Mouse (Mus musculus) CH12.LX (cell line): ENCODE data around the gene Ebf1. TPM values are rescaled to one million over a fixed set of nuclear protein-coding genes. Genes with fewer than 3 reads are reported as not detected.

Experiments
- DNase-seq: peaks from one replicate; pipeline ENCODE4 v3.0.0-alpha.2; 2013; ENCODE audit errors: extremely low read depth
- H3K27ac ChIP-seq: 2 replicates; pipeline ENCODE4 v1.5.1; 2012; ENCODE audit warnings: low read depth, mild to moderate bottlenecking, control low read depth, moderate library complexity; ENCODE audit not compliant: insufficient read depth
- H3K27me3 ChIP-seq: replicated peaks from 2 replicates; pipeline ENCODE3; 2012; ENCODE audit warnings: inconsistent platforms
- H3K36me3 ChIP-seq, 2 experiments: replicated peaks in 1 of 2; 2 replicates each; pipeline versions ENCODE3 to v1.6.1; 2012; ENCODE audit warnings: inconsistent platforms in 1 of 2, low read length in 1 of 2, mild to moderate bottlenecking in 1 of 2, mixed read lengths in 1 of 2, moderate library complexity in 1 of 2; ENCODE audit not compliant: control insufficient read depth in 1 of 2, insufficient read depth in 1 of 2
- H3K4me1 ChIP-seq, 2 experiments: 2 replicates each; pipeline ENCODE4 v1.6.1; 2012; ENCODE audit warnings: inconsistent platforms in 1 of 2, moderate library complexity in 1 of 2; ENCODE audit not compliant: insufficient read depth in 2 of 2, control insufficient read depth in 1 of 2
- H3K4me2 ChIP-seq: 2 replicates; pipeline ENCODE4 v1.6.1; 2012; ENCODE audit warnings: low read depth, mild to moderate bottlenecking, control low read depth; ENCODE audit not compliant: poor library complexity, insufficient read depth, severe bottlenecking
- H3K4me3 ChIP-seq, 3 experiments: fragments of 150-350 bp in 1 of 3; sonication (generic) in 1 of 3; replicated peaks in 1 of 3; 2 replicates each; pipeline versions ENCODE3 to v1.5.1; 2011 to 2012; ENCODE audit warnings: low read depth in 2 of 3, low read length in 2 of 3, mild to moderate bottlenecking in 2 of 3, moderate library complexity in 2 of 3, control low read depth in 1 of 3, improper control_type of control experiment in 1 of 3, inconsistent platforms in 1 of 3, mixed read lengths in 1 of 3; ENCODE audit not compliant: poor library complexity in 1 of 3
- H3K79me2 ChIP-seq: replicated peaks from 2 replicates; pipeline ENCODE4 v1.6.1; 2012; ENCODE audit warnings: mild to moderate bottlenecking, moderate library complexity; ENCODE audit not compliant: control insufficient read depth, poor library complexity, insufficient read depth, severe bottlenecking; ENCODE audit errors: extremely low read depth
- H3K9ac ChIP-seq: 2 replicates; pipeline ENCODE4 v1.6.1; 2012; ENCODE audit warnings: low read depth, mild to moderate bottlenecking, control low read depth, moderate library complexity; ENCODE audit not compliant: insufficient read depth
- H3K9me3 ChIP-seq: replicated peaks from 2 replicates; pipeline ENCODE3; 2012; ENCODE audit warnings: low read length, inconsistent platforms, mixed read lengths
- BHLHE40 ChIP-seq: IDR thresholded peaks from 2 replicates; pipeline ENCODE4 v1.6.1; 2011; ENCODE audit warnings: mild to moderate bottlenecking, low read depth, low read length, improper control_type of control experiment
- CHD1 ChIP-seq: IDR thresholded peaks from 2 replicates; pipeline ENCODE4 v1.6.1; 2012; ENCODE audit warnings: low read depth, low read length, improper control_type of control experiment, inconsistent platforms
- CHD2 ChIP-seq: IDR thresholded peaks from 2 replicates; pipeline ENCODE4 v1.6.1; 2011; ENCODE audit warnings: low read length, improper control_type of control experiment
- CTCF ChIP-seq, 2 experiments: IDR thresholded peaks in 1 of 2; conservative IDR thresholded peaks in 1 of 2; 2 replicates each; pipeline ENCODE4 v1.5.1; 2011 to 2012; ENCODE audit warnings: low read depth in 2 of 2, low read length in 2 of 2, improper control_type of control experiment in 1 of 2, inconsistent platforms in 1 of 2, mild to moderate bottlenecking in 1 of 2, moderate library complexity in 1 of 2
- ELF1 ChIP-seq: IDR thresholded peaks from 2 replicates; pipeline ENCODE4 v1.6.1; 2014; ENCODE audit warnings: low read depth, mild to moderate bottlenecking, inconsistent platforms, low read length, improper control_type of control experiment
- EP300 ChIP-seq: IDR thresholded peaks from 2 replicates; pipeline ENCODE4 v1.6.1; 2011; ENCODE audit warnings: low read length, improper control_type of control experiment
- ETS1 ChIP-seq: conservative IDR thresholded peaks from 2 replicates; pipeline ENCODE4 v1.6.1; 2012; ENCODE audit warnings: low read depth, mild to moderate bottlenecking, inconsistent platforms, low read length, improper control_type of control experiment, moderate library complexity
- GABPA ChIP-seq: IDR thresholded peaks from 2 replicates; pipeline ENCODE4 v1.6.1; 2012; ENCODE audit warnings: low read depth, low read length, improper control_type of control experiment, inconsistent platforms; ENCODE audit not compliant: insufficient replicate concordance
- IRF4 ChIP-seq: IDR thresholded peaks from 2 replicates; pipeline ENCODE4 v1.6.1; 2014; ENCODE audit warnings: low read depth, mild to moderate bottlenecking, inconsistent platforms, low read length, improper control_type of control experiment
- JUN ChIP-seq: IDR thresholded peaks from 2 replicates; pipeline ENCODE4 v1.6.1; 2011; ENCODE audit warnings: low read depth, mild to moderate bottlenecking, low read length, improper control_type of control experiment, moderate library complexity; ENCODE audit not compliant: insufficient read depth
- KAT2A ChIP-seq: IDR thresholded peaks from 2 replicates; pipeline ENCODE4 v1.6.1; 2012; ENCODE audit warnings: low read length, improper control_type of control experiment, inconsistent platforms; ENCODE audit not compliant: insufficient replicate concordance
- MAFK ChIP-seq: IDR thresholded peaks from 2 replicates; pipeline ENCODE4 v1.6.1; 2011; ENCODE audit warnings: low read length, improper control_type of control experiment; ENCODE audit not compliant: insufficient replicate concordance
- MAX ChIP-seq: IDR thresholded peaks from 2 replicates; pipeline ENCODE4 v1.6.1; 2011; ENCODE audit warnings: low read length, improper control_type of control experiment
- MEF2A ChIP-seq: IDR thresholded peaks from 2 replicates; pipeline ENCODE4 v1.6.1; 2014; ENCODE audit warnings: low read depth, mild to moderate bottlenecking, inconsistent platforms, low read length, improper control_type of control experiment, borderline replicate concordance
- MXI1 ChIP-seq: IDR thresholded peaks from 2 replicates; pipeline ENCODE4 v1.6.1; 2011; ENCODE audit warnings: mild to moderate bottlenecking, low read depth, low read length, improper control_type of control experiment
- MYC ChIP-seq: IDR thresholded peaks from 2 replicates; pipeline ENCODE4 v1.6.1; 2011; ENCODE audit warnings: low read depth, mild to moderate bottlenecking, improper control_type of control experiment, low read length
- NELFE ChIP-seq: IDR thresholded peaks from 2 replicates; pipeline ENCODE4 v1.6.1; 2011; ENCODE audit warnings: low read depth, low read length, improper control_type of control experiment
- NRF1 ChIP-seq: IDR thresholded peaks from 2 replicates; pipeline ENCODE4 v1.6.1; 2014; ENCODE audit warnings: low read depth, mild to moderate bottlenecking, inconsistent platforms, low read length, improper control_type of control experiment, moderate library complexity
- POLR2A ChIP-seq: IDR thresholded peaks from 2 replicates; pipeline ENCODE4 v1.6.1; 2011; ENCODE audit warnings: low read depth, mild to moderate bottlenecking, improper control_type of control experiment, low read length
- POLR2AphosphoS2 ChIP-seq: IDR thresholded peaks from 2 replicates; pipeline ENCODE4 v1.6.1; 2011; ENCODE audit warnings: low read depth, low read length, improper control_type of control experiment
- RAD21 ChIP-seq: IDR thresholded peaks from 2 replicates; pipeline ENCODE4 v1.6.1; 2011; ENCODE audit warnings: low read depth, mild to moderate bottlenecking, low read length, improper control_type of control experiment, moderate library complexity
- RCOR1 ChIP-seq: conservative IDR thresholded peaks from 2 replicates; pipeline ENCODE4 v1.6.1; 2012; ENCODE audit warnings: low read depth, mild to moderate bottlenecking, inconsistent platforms, low read length, improper control_type of control experiment
- SIN3A ChIP-seq: IDR thresholded peaks from 2 replicates; pipeline ENCODE4 v1.6.1; 2012; ENCODE audit warnings: low read length, improper control_type of control experiment, inconsistent platforms
- TBP ChIP-seq: conservative IDR thresholded peaks from 2 replicates; pipeline ENCODE4 v1.6.1; 2011; ENCODE audit warnings: low read depth, low read length, improper control_type of control experiment
- TCF12 ChIP-seq: IDR thresholded peaks from 2 replicates; pipeline ENCODE4 v1.6.1; 2014; ENCODE audit warnings: low read depth, mild to moderate bottlenecking, inconsistent platforms, low read length, improper control_type of control experiment
- UBTF ChIP-seq: IDR thresholded peaks from 2 replicates; pipeline ENCODE4 v1.6.1; 2012; ENCODE audit warnings: low read depth, mild to moderate bottlenecking, inconsistent platforms, low read length, improper control_type of control experiment, moderate library complexity
- USF1 ChIP-seq: IDR thresholded peaks from 2 replicates; pipeline ENCODE4 v1.6.1; 2014; ENCODE audit warnings: low read depth, mild to moderate bottlenecking, inconsistent platforms, low read length, improper control_type of control experiment
- USF2 ChIP-seq: conservative IDR thresholded peaks from 2 replicates; pipeline ENCODE4 v1.6.1; 2011; ENCODE audit warnings: low read depth, low read length, improper control_type of control experiment
- ZC3H11A ChIP-seq: IDR thresholded peaks from 2 replicates; pipeline ENCODE4 v1.6.1; 2012; ENCODE audit warnings: low read depth, mild to moderate bottlenecking, inconsistent platforms, low read length, improper control_type of control experiment
- ZMIZ1 ChIP-seq: IDR thresholded peaks from 2 replicates; pipeline ENCODE4 v1.6.1; 2012; ENCODE audit warnings: low read depth, mild to moderate bottlenecking, inconsistent platforms, low read length, improper control_type of control experiment
- ZNF384 ChIP-seq: IDR thresholded peaks from 2 replicates; pipeline ENCODE4 v1.6.1; 2012; ENCODE audit warnings: low read depth, low read length, improper control_type of control experiment, inconsistent platforms
- dilution Hi-C: fragments of 300-500 bp; cut with MboI; formaldehyde crosslinking; loops from 2 replicates; pipeline ENCODE4 v1.14.3; 2020; ENCODE audit warnings: low sequenced_read_pairs; ENCODE audit not compliant: extremely low pct_unique_long_range_greater_than_20kb, extremely low pct_ligation_motif_present
- in situ Hi-C: fragments of 300-500 bp; cut with MboI; formaldehyde crosslinking; loops from 3 replicates; pipeline ENCODE4 v1.14.3; 2019; ENCODE audit warnings: low sequenced_read_pairs, low pct_ligation_motif_present, low pct_unique_long_range_greater_than_20kb, mixed read lengths
- polyA plus RNA-seq: library from polyadenylated mRNA; unstranded; fragments of >175 nt; gene quantifications from 2 replicates; pipeline ENCODE4 v1.2.1, GENCODE M21; 2012; ENCODE audit warnings: low read depth; ENCODE audit not compliant: insufficient read length
- total RNA-seq, 2 experiments: library from RNA; depleted of rRNA; stranded (reverse); fragments of 300-350 nt in 1 of 2; fragments of >200 nt in 1 of 2; gene quantifications; 2 replicates each; pipeline ENCODE4 v1.2.3; 2012 to 2014

Ebf1 gene
- total and polyA plus RNA-seq, 3 experiments = 37.8 to 60.7 (median 42.8) TPM

DNA sequence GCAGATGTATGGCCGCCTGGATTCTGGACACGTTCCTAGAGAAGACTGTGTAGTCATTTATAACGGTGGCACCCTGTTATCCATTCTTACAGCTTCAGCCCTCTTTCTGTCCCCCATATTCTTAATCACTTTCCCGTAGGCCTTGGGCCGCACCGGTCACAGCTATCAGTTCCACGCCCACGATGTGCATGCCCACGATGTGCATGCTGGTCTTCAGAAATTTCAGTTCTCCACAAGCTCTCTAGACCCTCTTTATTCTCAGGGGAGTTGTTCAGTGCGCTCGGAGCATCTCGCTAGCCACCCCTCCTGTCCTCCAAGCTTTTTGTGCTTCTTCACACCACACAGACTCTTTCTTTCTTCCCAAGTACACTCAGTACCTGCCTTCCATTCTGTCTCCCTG lies 69.3 kb downstream of the Ebf1 start:
- peak overlapping the region; percentile 42 for H3K9ac ChIP-seq
- in situ Hi-C loops = no loop called here
- peaks cover 5 to 39% of the 10 kb centered on the region in 2 experiments for H3K36me3 ChIP-seq
- peak; percentile 58 for DNase-seq
- peak overlapping the region; percentile 86 for H3K4me2 ChIP-seq
- peak overlapping the region; percentile 67 for H3K27ac ChIP-seq
- TF ChIP-seq CTCF (conservative IDR thresholded peaks at IDR 0.05 in 1 of 2, IDR thresholded peaks at IDR 0.05 in 1 of 2; ENCODE audit: low read depth in 2 of 2, low read length in 2 of 2) = no peak
- no peak; the same call in 1 of the 2 replicates for TF ChIP-seq RAD21
- peak; percentile 20; the same call in 1 of the 2 replicates for TF ChIP-seq MXI1
- TF ChIP-seq ELF1 = no peak
- TF ChIP-seq JUN = no peak
- peak; percentile 25; the same call in 1 of the 2 replicates for TF ChIP-seq ZMIZ1
- no peak for TF ChIP-seq USF2
- no peak for TF ChIP-seq UBTF
- no peak; the same call in none of the 2 replicates for TF ChIP-seq BHLHE40
- TF ChIP-seq MYC = peak; percentile 82
- TF ChIP-seq CHD2 = 0 out of 2 replicates have a peak, but pooled peaks have one; percentile 7
- no peak for TF ChIP-seq ETS1
- peak; percentile 23; the same call in 1 of the 2 replicates for TF ChIP-seq MEF2A
- TF ChIP-seq MAX = no peak; the same call in 1 of the 2 replicates
- TF ChIP-seq TCF12 = 0 out of 2 replicates have a peak, but pooled peaks have one; percentile 31
- peak; percentile 33 for TF ChIP-seq EP300
- TF ChIP-seq RCOR1 = 0 out of 2 replicates have a peak, but pooled peaks have one; percentile 18
- no peak for TF ChIP-seq NELFE
- dilution Hi-C loops = no loop called here
- no peaks in the 10 kb centered on the region for H3K9me3 ChIP-seq
- H3K27me3 ChIP-seq = no peaks in the 10 kb centered on the region
- H3K79me2 ChIP-seq = peaks cover 64% of the 10 kb centered on the region
- H3K4me3 ChIP-seq = peak overlapping the region; percentile 21 to 34 (median 23)
- peaks cover 27 to 85% of the 10 kb centered on the region in 2 experiments for H3K4me1 ChIP-seq

DNA sequence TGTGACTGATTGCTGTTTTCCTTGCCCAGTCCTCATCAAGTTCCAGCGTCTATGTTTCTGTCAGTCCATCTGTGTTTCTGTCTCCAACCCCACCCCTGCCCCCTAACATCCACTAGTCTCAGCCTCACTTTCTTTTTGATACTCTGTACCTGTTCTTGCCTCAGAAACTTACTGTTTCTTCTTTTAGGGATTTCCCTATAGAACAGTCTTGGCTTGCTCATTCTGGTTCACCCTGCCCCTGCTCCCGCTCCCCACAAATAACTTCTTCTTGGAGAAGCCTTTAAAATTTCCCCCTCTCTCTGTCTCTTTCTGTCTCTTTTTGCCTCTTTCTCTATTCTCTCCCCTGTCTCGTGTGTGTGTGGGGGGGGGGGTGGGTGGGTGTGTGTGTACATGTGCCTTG lies 71.4 kb downstream of the Ebf1 start:
- in situ Hi-C loops (no loop called here), dilution Hi-C loops (no loop called here)
- peak overlapping the region; percentile 83 for H3K4me2 ChIP-seq
- H3K27me3 ChIP-seq = no peaks in the 10 kb centered on the region
- peaks cover 0 to 43% of the 10 kb centered on the region in 2 experiments for H3K36me3 ChIP-seq
- H3K4me3 ChIP-seq = no peak overlapping the region
- H3K27ac ChIP-seq = peak overlapping the region; percentile 61; the same call in 1 of the 2 replicates
- peaks cover 65% of the 10 kb centered on the region for H3K79me2 ChIP-seq
- peak; percentile 33 for DNase-seq
- H3K9me3 ChIP-seq = no peaks in the 10 kb centered on the region
- peaks cover 27 to 88% of the 10 kb centered on the region in 2 experiments for H3K4me1 ChIP-seq
- peak overlapping the region; percentile 48 for H3K9ac ChIP-seq
- TF ChIP-seq IRF4 (peak; percentile 63; the same call in 1 of the 2 replicates), TBP (no peak), ZC3H11A (no peak), RCOR1 (no peak), CHD2 (peak; percentile 40; the same call in 1 of the 2 replicates), USF1 (no peak), ZNF384 (no peak), GABPA (no peak), NRF1 (no peak), POLR2AphosphoS2 (no peak), EP300 (no peak; the same call in 1 of the 2 replicates), POLR2A (0 out of 2 replicates have a peak, but pooled peaks have one; percentile 14), BHLHE40 (0 out of 2 replicates have a peak, but pooled peaks have one; percentile 10), CHD1 (no peak), KAT2A (no peak), SIN3A (peak; percentile 29; the same call in 1 of the 2 replicates), MAFK (no peak), RAD21 (no peak), MEF2A (peak; percentile 67; the same call in 1 of the 2 replicates)
